Mouse (Mus musculus): ENCODE results near the gene Pnck. TPM values are rescaled to one million over a fixed set of nuclear protein-coding genes. Genes with fewer than 3 reads are reported as not detected.

Gene Pnck
- polyA plus RNA-seq, 1 experiment from 2014 or later, result 187 TPM

GRCm38 (mm10) chrX:73637415-73637814, 22.5 kb downstream of the Pnck start:
- H3K9me3 ChIP-seq (replicated peaks), result no peaks in the 10 kb centered on the region
- peak overlapping the region; percentile 77 for H3K4me2 ChIP-seq
- no peak for ATAC-seq (ENCODE audit: low FRiP score)
- H3K27me3 ChIP-seq (replicated peaks), result peaks cover 70% of the 10 kb centered on the region
- peak overlapping the region; percentile 38 for H3K4me3 ChIP-seq (replicated peaks)
- no peak overlapping the region for H3K27ac ChIP-seq (replicated peaks)
- WGBS, result 22% methylated on average over 19 of the region's 19 CpGs
- no peaks in the 10 kb centered on the region for H3K36me3 ChIP-seq
- peak overlapping the region; percentile 20; the same call in 1 of the 2 replicates for H3K9ac ChIP-seq (replicated peaks)
- peaks cover 17% of the 10 kb centered on the region for H3K4me1 ChIP-seq

- Histone ChIP-seq H3K9me3 (replicated peaks) (no peaks in the 10 kb centered on the region), H3K36me3 (no peaks in the 10 kb centered on the region), H3K4me1 (peaks cover 17% of the 10 kb centered on the region), H3K27me3 (replicated peaks) (peaks cover 62% of the 10 kb centered on the region), H3K4me3 (replicated peaks) (peak overlapping the region; percentile 21; the same call in 1 of the 2 replicates), H3K27ac (replicated peaks) (no peak overlapping the region), H3K4me2 (peak overlapping the region; percentile 48), H3K9ac (replicated peaks) (no peak overlapping the region)
- no peak for ATAC-seq (ENCODE audit: low FRiP score)
- WGBS, result 16% methylated on average over 13 of the region's 19 CpGs
These were observed 24.5 kb downstream of the Pnck start for GRCm38 (mm10) chrX:73635425-73635824.

- H3K4me2 ChIP-seq, result no peak overlapping the region
- H3K9ac ChIP-seq (replicated peaks), result no peak overlapping the region
- H3K9me3 ChIP-seq (replicated peaks), result no peaks in the 10 kb centered on the region
- H3K27me3 ChIP-seq (replicated peaks), result no peaks in the 10 kb centered on the region
- no peak for ATAC-seq (ENCODE audit: low FRiP score)
- H3K4me3 ChIP-seq (replicated peaks), result no peak overlapping the region
- no peaks in the 10 kb centered on the region for H3K36me3 ChIP-seq
- H3K27ac ChIP-seq (replicated peaks), result no peak overlapping the region
- H3K4me1 ChIP-seq, result no peaks in the 10 kb centered on the region
These were observed 32.9 kb downstream of the Pnck start for GRCm38 (mm10) chrX:73626981-73627380.

- no peaks in the 10 kb centered on the region for H3K4me1 ChIP-seq
- H3K9ac ChIP-seq (replicated peaks), result no peak overlapping the region
- H3K36me3 ChIP-seq, result no peaks in the 10 kb centered on the region
- 93% methylated on average over 2 of the region's 2 CpGs for WGBS
- no peak overlapping the region for H3K4me3 ChIP-seq (replicated peaks)
- no peak overlapping the region for H3K27ac ChIP-seq (replicated peaks)
- H3K4me2 ChIP-seq, result no peak overlapping the region
- H3K9me3 ChIP-seq (replicated peaks), result no peaks in the 10 kb centered on the region
- no peak for ATAC-seq (ENCODE audit: low FRiP score)
- H3K27me3 ChIP-seq (replicated peaks), result no peaks in the 10 kb centered on the region
These were observed 40.0 kb downstream of the Pnck start for GRCm38 (mm10) chrX:73619890-73620289.

- ATAC-seq (ENCODE audit: low FRiP score), result no peak
- Histone ChIP-seq H3K36me3 (no peaks in the 10 kb centered on the region), H3K9ac (replicated peaks) (no peak overlapping the region), H3K27ac (replicated peaks) (no peak overlapping the region), H3K4me3 (replicated peaks) (no peak overlapping the region), H3K27me3 (replicated peaks) (no peaks in the 10 kb centered on the region), H3K4me2 (no peak overlapping the region), H3K4me1 (no peaks in the 10 kb centered on the region), H3K9me3 (replicated peaks) (no peaks in the 10 kb centered on the region)
These were observed 40.5 kb downstream of the Pnck start for GRCm38 (mm10) chrX:73619401-73619800.

GRCm38 (mm10) chrX:73615876-73616275, 44.0 kb downstream of the Pnck start:
- H3K27ac ChIP-seq (replicated peaks), result no peak overlapping the region
- no peaks in the 10 kb centered on the region for H3K36me3 ChIP-seq
- 100% methylated on average over 1 of the region's 1 CpGs for WGBS
- H3K9ac ChIP-seq (replicated peaks), result no peak overlapping the region
- no peak overlapping the region for H3K4me2 ChIP-seq
- H3K4me3 ChIP-seq (replicated peaks), result no peak overlapping the region
- no peaks in the 10 kb centered on the region for H3K4me1 ChIP-seq
- H3K9me3 ChIP-seq (replicated peaks), result no peaks in the 10 kb centered on the region
- H3K27me3 ChIP-seq (replicated peaks), result no peaks in the 10 kb centered on the region
- no peak for ATAC-seq (ENCODE audit: low FRiP score)

- H3K4me1 ChIP-seq, result no peaks in the 10 kb centered on the region
- H3K36me3 ChIP-seq, result no peaks in the 10 kb centered on the region
- H3K4me3 ChIP-seq (replicated peaks), result no peak overlapping the region
- H3K27ac ChIP-seq (replicated peaks), result no peak overlapping the region
- no peaks in the 10 kb centered on the region for H3K27me3 ChIP-seq (replicated peaks)
- no peak overlapping the region for H3K4me2 ChIP-seq
- ATAC-seq (ENCODE audit: low FRiP score), result no peak
- H3K9ac ChIP-seq (replicated peaks), result no peak overlapping the region
- no peaks in the 10 kb centered on the region for H3K9me3 ChIP-seq (replicated peaks)
- WGBS, result 70% methylated on average over 4 of the region's 4 CpGs
These were observed 46.3 kb downstream of the Pnck start for GRCm38 (mm10) chrX:73613665-73614064.

Other genes with a start within 250 kb of the Pnck start
- 1.2 and 1.3 TPM in 2 replicates for gene Zfp92, start 249.0 kb downstream of the Pnck start, polyA plus RNA-seq (2015; fragmentation: Nextera tagmentation; extraction: Ambion mirVana)
- not detected in 2 replicates for gene Trex2, start 224.8 kb downstream of the Pnck start, polyA plus RNA-seq (2015; fragmentation: Nextera tagmentation; extraction: Ambion mirVana)
- gene Haus7, start 201.1 kb downstream of the Pnck start, polyA plus RNA-seq (2015; fragmentation: Nextera tagmentation; extraction: Ambion mirVana), result 67.5 and 74.9 TPM in 2 replicates
- 29.1 and 33.4 TPM in 2 replicates for gene Bgn, start 176.5 kb downstream of the Pnck start, polyA plus RNA-seq (2015; fragmentation: Nextera tagmentation; extraction: Ambion mirVana)
- gene Atp2b3, start 157.0 kb downstream of the Pnck start, polyA plus RNA-seq (2015; fragmentation: Nextera tagmentation; extraction: Ambion mirVana), result 6.1 and 7.0 TPM in 2 replicates
- 1.0 and 1.8 TPM in 2 replicates for gene Dusp9, start 20.7 kb downstream of the Pnck start, polyA plus RNA-seq (2015; fragmentation: Nextera tagmentation; extraction: Ambion mirVana)
- gene Slc6a8, start 13.0 kb upstream of the Pnck start, polyA plus RNA-seq (2015; fragmentation: Nextera tagmentation; extraction: Ambion mirVana), result 8.2 TPM in 2 replicates
- 146 and 166 TPM in 2 replicates for gene Bcap31, start 56.1 kb upstream of the Pnck start, polyA plus RNA-seq (2015; fragmentation: Nextera tagmentation; extraction: Ambion mirVana)
- gene Abcd1, start 56.5 kb upstream of the Pnck start, polyA plus RNA-seq (2015; fragmentation: Nextera tagmentation; extraction: Ambion mirVana), result 13.6 and 15.5 TPM in 2 replicates
- gene Plxnb3, start 97.0 kb upstream of the Pnck start, polyA plus RNA-seq (2015; fragmentation: Nextera tagmentation; extraction: Ambion mirVana), result 0.70 and 0.92 TPM in 2 replicates
- 3.6 and 4.8 TPM in 2 replicates for gene Srpk3, start 114.3 kb upstream of the Pnck start, polyA plus RNA-seq (2015; fragmentation: Nextera tagmentation; extraction: Ambion mirVana)
- gene Idh3g, start 126.8 kb upstream of the Pnck start, polyA plus RNA-seq (2015; fragmentation: Nextera tagmentation; extraction: Ambion mirVana), result 276 TPM in 2 replicates
- 158 and 163 TPM in 2 replicates for gene Ssr4, start 126.9 kb upstream of the Pnck start, polyA plus RNA-seq (2015; fragmentation: Nextera tagmentation; extraction: Ambion mirVana)
- gene Pdzd4, start 164.9 kb upstream of the Pnck start, polyA plus RNA-seq (2015; fragmentation: Nextera tagmentation; extraction: Ambion mirVana), result 3.6 and 4.5 TPM in 2 replicates
- 0.05 and 0.20 TPM in 2 replicates for gene Avpr2, start 232.0 kb upstream of the Pnck start, polyA plus RNA-seq (2015; fragmentation: Nextera tagmentation; extraction: Ambion mirVana)
- 86.3 and 95.4 TPM in 2 replicates for gene L1cam, start 236.0 kb upstream of the Pnck start, polyA plus RNA-seq (2015; fragmentation: Nextera tagmentation; extraction: Ambion mirVana)

Measured in neural tube, embryonic 15.5 days (tissue).